Mouse (Mus musculus) myocyte (in vitro differentiated cells): ENCODE data around the gene Krt78.

Experiments used
- CEBPB ChIP-seq: IDR thresholded peaks from 2 replicates; pipeline ENCODE4 v1.6.1; 2011; ENCODE audit warnings: mild to moderate bottlenecking, moderate library complexity; ENCODE audit not compliant: poor library complexity, insufficient read depth, severe bottlenecking
- E2F4 ChIP-seq: IDR thresholded peaks from one replicate; pipeline ENCODE4 v1.6.1; 2011; ENCODE audit warnings: mild to moderate bottlenecking, control low read depth, moderate library complexity; ENCODE audit not compliant: insufficient read depth
- MAX ChIP-seq: IDR thresholded peaks from one replicate; pipeline ENCODE4 v1.6.1; 2011; ENCODE audit warnings: low read depth, mild to moderate bottlenecking, control low read depth
- MYOD1 ChIP-seq, 3 experiments: IDR thresholded peaks; one replicate each; pipeline ENCODE4 v1.6.1; 2011; ENCODE audit warnings: control low read depth in 2 of 3, low read depth in 2 of 3, mild to moderate bottlenecking in 2 of 3, moderate library complexity in 1 of 3; ENCODE audit not compliant: insufficient read length in 2 of 3, control insufficient read depth in 1 of 3
- MYOG ChIP-seq, 3 experiments: IDR thresholded peaks; one replicate each; pipeline ENCODE4 v1.6.1; 2011; ENCODE audit warnings: control low read depth in 2 of 3, low read depth in 2 of 3, mild to moderate bottlenecking in 2 of 3; ENCODE audit not compliant: insufficient read length in 2 of 3, control insufficient read depth in 1 of 3, insufficient read depth in 1 of 3
- POLR2A ChIP-seq: IDR thresholded peaks from one replicate; pipeline ENCODE4 v1.6.1; 2011; ENCODE audit warnings: low read depth, mild to moderate bottlenecking, control low read depth, moderate library complexity; ENCODE audit not compliant: insufficient read length
- POLR2AphosphoS2 ChIP-seq: IDR thresholded peaks from one replicate; pipeline ENCODE4 v1.6.1; 2011; ENCODE audit warnings: low read depth, control low read depth; ENCODE audit not compliant: insufficient read length
- SRF ChIP-seq: IDR thresholded peaks from one replicate; pipeline ENCODE4 v1.6.1; 2011; ENCODE audit warnings: low read depth; ENCODE audit not compliant: control insufficient read depth, insufficient read length
- TCF12 ChIP-seq: IDR thresholded peaks from one replicate; pipeline ENCODE4 v1.6.1; 2011; ENCODE audit warnings: mild to moderate bottlenecking, control low read depth; ENCODE audit not compliant: poor library complexity, insufficient read depth, severe bottlenecking
- USF1 ChIP-seq: IDR thresholded peaks from one replicate; pipeline ENCODE4 v1.6.1; 2011; ENCODE audit warnings: low read depth, mild to moderate bottlenecking, control low read depth, moderate library complexity

- TF ChIP-seq POLR2A = no peak
- no peak for TF ChIP-seq USF1
- no peak for TF ChIP-seq MYOG (IDR thresholded peaks at IDR 0.05; ENCODE audit: control insufficient read depth in 1 of 3, insufficient read depth in 1 of 3, insufficient read length in 2 of 3, low read depth in 2 of 3)
- no peak for TF ChIP-seq E2F4
- TF ChIP-seq CEBPB = no peak
- no peak for TF ChIP-seq TCF12
- TF ChIP-seq MYOD1 (IDR thresholded peaks at IDR 0.05; ENCODE audit: control insufficient read depth in 1 of 3, insufficient read length in 2 of 3, low read depth in 2 of 3) = no peak
- TF ChIP-seq POLR2AphosphoS2 = no peak
- no peak for TF ChIP-seq MAX
- TF ChIP-seq SRF = no peak
Observed at GRCm38 (mm10) chr15:101925041-101925440, 29.0 kb downstream of the Krt78 start.
